Mouse (Mus musculus): ENCODE measurements around the gene Pabpc4. TPM values are rescaled to one million over a fixed set of nuclear protein-coding genes. Genes with fewer than 3 reads are reported as not detected.
"Not testable (repeated sequence)": the region's sequence is repeated elsewhere in the genome, so short reads cannot be mapped to it uniquely, and the experiment has no call there.

Pabpc4 gene
- polyA plus RNA-seq, 1 experiment from 2014 or later, result 56.2 TPM

GRCm38 (mm10) chr4:123271063-123271462 is 8.9 kb downstream of the Pabpc4 start:
- Histone ChIP-seq H3K36me3 (ENCODE audit: control insufficient read depth, insufficient read depth, low read length) (no peaks in the 10 kb centered on the region), H3K9ac (replicated peaks; ENCODE audit: low read depth, low read length) (no peak overlapping the region), H3K9me3 (ENCODE audit: control insufficient read depth, low read depth, low read length) (no peaks in the 10 kb centered on the region), H3K4me1 (ENCODE audit: control insufficient read depth, insufficient read depth, low read length) (no peaks in the 10 kb centered on the region), H3K27me3 (ENCODE audit: control insufficient read depth, insufficient read depth, low read length) (no peaks in the 10 kb centered on the region), H3K4me3 (ENCODE audit: low read depth, low read length) (no peak overlapping the region), H3K27ac (ENCODE audit: low read length) (no peak overlapping the region), H3K4me2 (replicated peaks; ENCODE audit: low read depth, low read length) (no peak overlapping the region)
- 90% methylated on average over 3 of the region's 3 CpGs for WGBS
- ATAC-seq (ENCODE audit: insufficient number of reproducible peaks, insufficient read depth, low FRiP score, low read depth), result no peak

DNA sequence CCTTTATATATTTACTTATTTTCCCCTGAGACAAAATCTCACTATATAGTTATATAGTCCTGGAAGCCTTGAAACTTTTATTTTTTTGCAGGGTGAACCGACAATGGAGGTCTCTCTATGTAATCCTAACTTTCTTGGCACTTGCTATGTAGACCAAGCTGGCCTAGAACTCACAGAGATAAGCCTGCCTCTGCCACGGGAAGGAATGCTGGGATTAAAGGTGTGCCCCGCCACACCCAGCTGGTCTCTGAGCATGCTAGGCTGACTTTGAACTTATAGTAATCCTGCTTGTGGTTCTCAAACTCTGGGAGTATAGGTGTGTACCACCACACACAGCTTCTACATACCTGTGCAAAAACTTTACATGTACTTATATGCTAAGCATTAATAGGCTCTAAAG is 18.0 kb downstream of the Pabpc4 start:
- Histone ChIP-seq H3K27me3 (ENCODE audit: control insufficient read depth, insufficient read depth, low read length) (no peaks in the 10 kb centered on the region), H3K4me3 (ENCODE audit: low read depth, low read length) (no peak overlapping the region), H3K4me2 (replicated peaks; ENCODE audit: low read depth, low read length) (no peak overlapping the region), H3K9me3 (ENCODE audit: control insufficient read depth, low read depth, low read length) (no peaks in the 10 kb centered on the region), H3K9ac (replicated peaks; ENCODE audit: low read depth, low read length) (no peak overlapping the region), H3K4me1 (ENCODE audit: control insufficient read depth, insufficient read depth, low read length) (peaks cover 13% of the 10 kb centered on the region; the same call in 1 of the 2 replicates), H3K36me3 (ENCODE audit: control insufficient read depth, insufficient read depth, low read length) (no peaks in the 10 kb centered on the region), H3K27ac (ENCODE audit: low read length) (no peak overlapping the region)
- WGBS, result 73% methylated on average over 3 of the region's 3 CpGs
- no peak for ATAC-seq (ENCODE audit: insufficient number of reproducible peaks, insufficient read depth, low FRiP score, low read depth)

DNA sequence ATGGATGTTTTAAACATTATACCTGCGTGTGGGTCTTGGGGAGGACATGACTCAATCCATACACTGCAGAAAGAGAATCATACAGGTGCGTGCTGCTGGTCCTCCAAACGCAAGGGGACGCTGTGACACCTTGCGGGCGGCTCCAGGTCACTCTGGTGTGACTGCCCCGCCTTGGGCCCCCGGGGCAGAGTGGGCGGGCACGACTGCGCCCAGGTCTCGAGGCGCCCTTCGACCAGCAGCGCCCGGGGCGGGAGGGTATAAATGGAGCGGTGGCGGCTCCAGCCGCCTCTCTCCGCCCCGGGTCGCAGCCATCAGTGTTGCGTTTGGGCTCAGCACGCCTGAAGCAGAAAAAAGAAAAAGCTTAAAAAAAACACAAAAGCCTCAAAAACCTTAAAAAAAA is 20.3 kb downstream of the Pabpc4 start:
- H3K9me3 ChIP-seq (ENCODE audit: control insufficient read depth, low read depth, low read length), result no peaks in the 10 kb centered on the region
- H3K4me2 ChIP-seq (replicated peaks; ENCODE audit: low read depth, low read length), result no peak overlapping the region; the same call in 1 of the 2 replicates
- peaks cover 21% of the 10 kb centered on the region; the same call in 1 of the 2 replicates for H3K4me1 ChIP-seq (ENCODE audit: control insufficient read depth, insufficient read depth, low read length)
- peak; percentile 94 for ATAC-seq (ENCODE audit: insufficient number of reproducible peaks, insufficient read depth, low FRiP score, low read depth)
- H3K4me3 ChIP-seq (ENCODE audit: low read depth, low read length), result peak overlapping the region; percentile 49
- peak overlapping the region; percentile 17; the same call in 1 of the 2 replicates for H3K27ac ChIP-seq (ENCODE audit: low read length)
- H3K36me3 ChIP-seq (ENCODE audit: control insufficient read depth, insufficient read depth, low read length), result peaks cover 8% of the 10 kb centered on the region
- 0 out of 2 replicates have a peak overlapping the region, but pooled peaks have one; percentile 30 for H3K9ac ChIP-seq (replicated peaks; ENCODE audit: low read depth, low read length)
- no peaks in the 10 kb centered on the region for H3K27me3 ChIP-seq (ENCODE audit: control insufficient read depth, insufficient read depth, low read length)
- WGBS, result under 1% methylated on average over 25 of the region's 25 CpGs

- ATAC-seq (ENCODE audit: insufficient number of reproducible peaks, insufficient read depth, low FRiP score, low read depth), result peak; percentile 26; the same call in 1 of the 2 replicates
- under 1% methylated on average over 42 of the region's 55 CpGs for WGBS
- Histone ChIP-seq H3K27ac (ENCODE audit: low read length) (peak overlapping the region; percentile 17; the same call in 1 of the 2 replicates), H3K4me1 (ENCODE audit: control insufficient read depth, insufficient read depth, low read length) (peaks cover 21% of the 10 kb centered on the region; the same call in 1 of the 2 replicates), H3K4me3 (ENCODE audit: low read depth, low read length) (peak overlapping the region; percentile 49), H3K4me2 (replicated peaks; ENCODE audit: low read depth, low read length) (peak overlapping the region; percentile 95), H3K36me3 (ENCODE audit: control insufficient read depth, insufficient read depth, low read length) (peaks cover 11% of the 10 kb centered on the region), H3K9ac (replicated peaks; ENCODE audit: low read depth, low read length) (peak overlapping the region; percentile 30; the same call in 1 of the 2 replicates)
- H3K9me3 ChIP-seq (ENCODE audit: control insufficient read depth, low read depth, low read length); H3K27me3 ChIP-seq (ENCODE audit: control insufficient read depth, insufficient read depth, low read length): not testable (repeated sequence)
Observed at GRCm38 (mm10) chr4:123282915-123283674, 20.9 kb downstream of the Pabpc4 start.

GRCm38 (mm10) chr4:123283675-123284064 is 21.5 kb downstream of the Pabpc4 start:
- ATAC-seq (ENCODE audit: insufficient number of reproducible peaks, insufficient read depth, low FRiP score, low read depth); H3K27ac ChIP-seq (ENCODE audit: low read length): not testable (repeated sequence)

DNA sequence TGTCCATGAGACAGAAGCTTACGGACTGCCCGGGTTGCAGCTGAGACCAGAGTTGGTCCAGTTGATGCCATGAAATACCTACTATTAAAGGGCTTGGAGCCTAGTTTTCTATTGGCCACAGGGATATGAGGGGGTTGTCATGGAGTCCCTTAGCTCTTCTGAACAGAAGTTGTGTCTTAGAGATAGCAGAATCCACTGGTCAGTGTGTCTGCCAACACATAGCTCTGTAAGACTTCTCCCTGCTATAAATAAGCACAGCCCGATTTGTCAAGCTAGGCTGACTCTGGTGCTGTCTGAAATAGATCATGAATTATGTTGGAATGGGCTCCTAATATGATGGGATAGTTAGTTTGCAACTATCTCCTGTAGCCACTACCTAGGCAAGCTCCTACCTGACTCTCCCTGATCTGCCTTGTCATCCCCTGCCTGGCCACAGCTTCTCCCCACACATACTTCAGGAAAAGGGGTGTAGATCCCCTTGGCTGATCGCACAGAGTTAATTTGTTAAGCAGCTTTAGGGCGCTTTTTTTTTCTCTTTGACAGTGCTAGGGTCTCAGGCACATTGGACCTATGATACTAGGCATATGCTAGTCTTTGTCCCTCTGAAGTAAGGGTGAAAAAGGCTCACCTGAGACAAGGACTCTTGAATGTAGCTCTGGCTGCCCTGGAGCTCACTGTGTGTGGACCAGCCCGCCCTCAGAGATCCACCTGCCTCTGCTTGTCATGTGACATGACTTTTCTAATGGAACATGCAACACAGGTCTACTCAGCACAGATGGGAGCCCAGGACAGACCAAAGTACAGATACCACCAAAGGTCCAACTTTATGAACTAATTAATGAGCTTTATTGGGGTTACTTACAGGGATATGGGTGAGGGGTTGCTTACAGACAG is 22.8 kb downstream of the Pabpc4 start:
- 70% methylated on average over 6 of the region's 6 CpGs for WGBS
- peak overlapping the region; percentile 95 for H3K4me2 ChIP-seq (replicated peaks; ENCODE audit: low read depth, low read length)
- H3K4me1 ChIP-seq (ENCODE audit: control insufficient read depth, insufficient read depth, low read length), result peaks cover 21% of the 10 kb centered on the region; the same call in 1 of the 2 replicates
- H3K36me3 ChIP-seq (ENCODE audit: control insufficient read depth, insufficient read depth, low read length), result peaks cover 29% of the 10 kb centered on the region
- H3K27ac ChIP-seq (ENCODE audit: low read length), result no peak overlapping the region
- no peak for ATAC-seq (ENCODE audit: insufficient number of reproducible peaks, insufficient read depth, low FRiP score, low read depth)
- no peaks in the 10 kb centered on the region for H3K9me3 ChIP-seq (ENCODE audit: control insufficient read depth, low read depth, low read length)
- peak overlapping the region; percentile 34; the same call in 1 of the 2 replicates for H3K9ac ChIP-seq (replicated peaks; ENCODE audit: low read depth, low read length)
- no peaks in the 10 kb centered on the region for H3K27me3 ChIP-seq (ENCODE audit: control insufficient read depth, insufficient read depth, low read length)
- peak overlapping the region; percentile 49 for H3K4me3 ChIP-seq (ENCODE audit: low read depth, low read length)

More at GRCm38 (mm10) chr4:123283675-123284064, 21.5 kb downstream of the Pabpc4 start:
- H3K27me3 ChIP-seq (ENCODE audit: control insufficient read depth, insufficient read depth, low read length); H3K9me3 ChIP-seq (ENCODE audit: control insufficient read depth, low read depth, low read length): not testable (repeated sequence)
- peak overlapping the region; percentile 34 for H3K9ac ChIP-seq (replicated peaks; ENCODE audit: low read depth, low read length)
- 2% methylated on average over 12 of the region's 15 CpGs for WGBS
- peaks cover 21% of the 10 kb centered on the region; the same call in 1 of the 2 replicates for H3K4me1 ChIP-seq (ENCODE audit: control insufficient read depth, insufficient read depth, low read length)
- H3K36me3 ChIP-seq (ENCODE audit: control insufficient read depth, insufficient read depth, low read length), result peaks cover 17% of the 10 kb centered on the region
- peak overlapping the region; percentile 95 for H3K4me2 ChIP-seq (replicated peaks; ENCODE audit: low read depth, low read length)
- peak overlapping the region; percentile 49 for H3K4me3 ChIP-seq (ENCODE audit: low read depth, low read length)

GRCm38 (mm10) chr4:123286790-123287189 is 24.6 kb downstream of the Pabpc4 start:
- no peak overlapping the region for H3K4me3 ChIP-seq (ENCODE audit: low read depth, low read length)
- H3K9me3 ChIP-seq (ENCODE audit: control insufficient read depth, low read depth, low read length), result no peaks in the 10 kb centered on the region
- no peak overlapping the region for H3K9ac ChIP-seq (replicated peaks; ENCODE audit: low read depth, low read length)
- no peak overlapping the region for H3K4me2 ChIP-seq (replicated peaks; ENCODE audit: low read depth, low read length)
- 93% methylated on average over 2 of the region's 2 CpGs for WGBS
- H3K36me3 ChIP-seq (ENCODE audit: control insufficient read depth, insufficient read depth, low read length), result peaks cover 44% of the 10 kb centered on the region
- no peaks in the 10 kb centered on the region for H3K27me3 ChIP-seq (ENCODE audit: control insufficient read depth, insufficient read depth, low read length)
- H3K4me1 ChIP-seq (ENCODE audit: control insufficient read depth, insufficient read depth, low read length), result peaks cover 21% of the 10 kb centered on the region; the same call in 1 of the 2 replicates
- no peak for ATAC-seq (ENCODE audit: insufficient number of reproducible peaks, insufficient read depth, low FRiP score, low read depth)
- no peak overlapping the region for H3K27ac ChIP-seq (ENCODE audit: low read length)

DNA sequence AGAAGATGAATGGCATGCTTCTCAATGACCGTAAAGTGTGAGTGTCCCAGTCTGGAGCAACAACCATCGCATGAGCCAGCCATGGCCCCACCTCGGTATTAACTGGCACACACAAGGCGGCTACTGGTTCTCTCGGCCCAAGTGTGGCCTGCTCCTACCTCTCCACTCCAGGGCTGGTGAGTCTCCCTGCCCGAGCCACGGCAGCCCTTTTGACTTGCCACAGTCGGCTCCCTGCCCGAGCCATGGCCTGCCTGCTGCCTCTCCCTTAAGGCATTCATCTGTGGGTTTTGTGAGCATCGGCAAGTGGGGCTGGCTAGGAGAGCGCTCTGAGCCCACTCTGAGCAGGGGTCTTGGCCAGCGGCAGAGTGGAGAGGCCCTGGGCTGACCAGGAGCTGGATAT is 26.9 kb downstream of the Pabpc4 start:
- Histone ChIP-seq H3K27ac (ENCODE audit: low read length) (no peak overlapping the region), H3K4me1 (ENCODE audit: control insufficient read depth, insufficient read depth, low read length) (peaks cover 20% of the 10 kb centered on the region; the same call in 1 of the 2 replicates), H3K9ac (replicated peaks; ENCODE audit: low read depth, low read length) (no peak overlapping the region), H3K36me3 (ENCODE audit: control insufficient read depth, insufficient read depth, low read length) (peaks cover 65% of the 10 kb centered on the region), H3K9me3 (ENCODE audit: control insufficient read depth, low read depth, low read length) (no peaks in the 10 kb centered on the region), H3K4me3 (ENCODE audit: low read depth, low read length) (no peak overlapping the region), H3K4me2 (replicated peaks; ENCODE audit: low read depth, low read length) (no peak overlapping the region), H3K27me3 (ENCODE audit: control insufficient read depth, insufficient read depth, low read length) (no peaks in the 10 kb centered on the region)
- ATAC-seq (ENCODE audit: insufficient number of reproducible peaks, insufficient read depth, low FRiP score, low read depth), result no peak
- WGBS, result 85% methylated on average over 12 of the region's 12 CpGs
